Mouse (Mus musculus) liver, adult 2 months (tissue): ENCODE measurements at regions not wholly inside any gene's neighbourhood (a gene's known extent, or its start where the extent isn't known, plus 50 kb on each side); places are given as distances from the start of the nearest gene placed in this dataset.

Source experiments
- DNase-seq: peaks from one replicate; pipeline ENCODE4 v3.0.0-alpha.2; 2011; ENCODE audit warnings: low read depth, low spot score; ENCODE audit errors: extremely low read depth
- H3K27ac ChIP-seq: fragments of 200-500 bp; replicated peaks from 2 replicates; pipeline ENCODE4 v1.5.1; 2012; ENCODE audit warnings: low read depth, mild to moderate bottlenecking, control low read depth, inconsistent platforms, low read length; ENCODE audit not compliant: insufficient read depth
- H3K27me3 ChIP-seq: fragments of 200-500 bp; 2 replicates; pipeline ENCODE4 v1.6.1; 2012; ENCODE audit warnings: mild to moderate bottlenecking, moderate library complexity, low read length, inconsistent platforms; ENCODE audit not compliant: control insufficient read depth, insufficient read depth
- H3K36me3 ChIP-seq: fragments of 200-500 bp; 2 replicates; pipeline ENCODE4 v1.6.1; 2012; ENCODE audit warnings: low read length, inconsistent platforms; ENCODE audit not compliant: control insufficient read depth, insufficient read depth
- H3K4me1 ChIP-seq: fragments of 200-500 bp; 2 replicates; pipeline ENCODE4 v1.6.1; 2011; ENCODE audit warnings: low read length; ENCODE audit not compliant: control insufficient read depth, insufficient read depth
- H3K4me3 ChIP-seq: fragments of 200-500 bp; 2 replicates; pipeline ENCODE4 v1.5.1; 2011; ENCODE audit warnings: low read depth, mild to moderate bottlenecking, control low read depth, low read length, moderate library complexity; ENCODE audit not compliant: insufficient read depth
- H3K79me2 ChIP-seq: fragments of 200-500 bp; 2 replicates; pipeline ENCODE4 v1.6.1; 2012; ENCODE audit warnings: inconsistent platforms, mild to moderate bottlenecking, low read length, moderate library complexity; ENCODE audit not compliant: control insufficient read depth, insufficient read depth
- H3K9ac ChIP-seq: fragments of 200-500 bp; 2 replicates; pipeline ENCODE4 v1.6.1; 2012; ENCODE audit warnings: low read depth, mild to moderate bottlenecking, control low read depth, inconsistent platforms, low read length
- CTCF ChIP-seq: fragments of 200-500 bp; IDR thresholded peaks from 2 replicates; pipeline ENCODE4 v1.5.1; 2011; ENCODE audit warnings: low read depth, low read length, control low read depth
- POLR2A ChIP-seq: fragments of 200-500 bp; IDR thresholded peaks from 2 replicates; pipeline ENCODE4 v1.6.1; 2011; ENCODE audit warnings: low read length, control low read depth; ENCODE audit not compliant: insufficient read depth; ENCODE audit errors: extremely low read depth
- WGBS: fragments of 180-500 bp; shearing (Covaris S2); methylation state at CpG from one replicate; pipeline ENCODE4 v1.1.7; 2018; 5-methylcytosine and 5-hydroxymethylcytosine counted together

GRCm38 (mm10) chr13:47942368-47942787, 318.6 kb upstream of the Id4 start:
- Histone ChIP-seq H3K4me1 (no peaks in the 10 kb centered on the region), H3K9ac (no peak overlapping the region), H3K79me2 (no peaks in the 10 kb centered on the region), H3K27me3 (no peaks in the 10 kb centered on the region), H3K4me3 (no peak overlapping the region), H3K27ac (no peak overlapping the region), H3K36me3 (no peaks in the 10 kb centered on the region)
- TF ChIP-seq CTCF = no peak
- TF ChIP-seq POLR2A = no peak
- DNase-seq = no peak
- 22% methylated on average over 8 of the region's 8 CpGs for WGBS

GRCm38 (mm10) chr13:47943645-47944044, 317.4 kb upstream of the Id4 start:
- H3K4me3 ChIP-seq = no peak overlapping the region
- H3K9ac ChIP-seq = no peak overlapping the region
- WGBS = 83% methylated on average over 5 of the region's 5 CpGs
- H3K36me3 ChIP-seq = no peaks in the 10 kb centered on the region
- no peaks in the 10 kb centered on the region for H3K27me3 ChIP-seq
- TF ChIP-seq CTCF (no peak), POLR2A (no peak)
- no peak for DNase-seq
- H3K27ac ChIP-seq = no peak overlapping the region
- no peaks in the 10 kb centered on the region for H3K79me2 ChIP-seq
- no peaks in the 10 kb centered on the region for H3K4me1 ChIP-seq

DNA sequence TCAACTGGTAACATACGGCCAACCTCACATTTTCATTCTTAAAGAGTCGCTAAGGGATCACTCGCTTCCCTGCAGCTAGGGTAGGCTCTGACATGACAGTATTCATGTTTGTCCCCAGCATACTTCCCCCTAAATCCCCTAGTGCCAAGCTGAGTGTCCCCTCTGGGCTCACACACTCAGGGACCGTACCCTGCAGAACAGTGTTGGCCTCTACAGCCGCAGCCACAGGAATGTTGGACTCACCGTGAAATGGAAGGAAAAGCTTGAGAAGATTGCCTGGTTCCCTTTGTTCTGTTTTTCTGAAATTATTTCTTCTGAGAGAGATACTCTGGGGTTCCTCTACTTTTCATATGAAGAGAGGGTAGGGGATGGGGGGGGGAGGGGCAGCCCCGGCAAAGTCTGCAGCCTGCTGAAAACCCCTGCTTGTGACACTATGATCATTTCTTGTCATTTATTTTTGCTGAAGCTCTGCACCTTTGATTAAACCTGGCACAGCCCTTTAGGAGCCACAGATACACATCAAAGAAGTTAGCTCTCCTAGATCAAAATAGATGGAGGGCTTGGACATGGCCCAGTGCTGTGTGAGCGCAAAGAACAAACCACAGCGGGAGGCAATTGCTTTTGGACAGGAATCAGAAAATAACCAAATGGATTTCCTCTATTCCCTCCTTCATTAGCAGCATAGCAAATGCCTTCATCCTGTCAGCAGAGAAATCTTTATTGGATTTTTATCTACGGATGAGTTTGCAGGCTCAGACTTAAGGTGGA, 312.7 kb upstream of the Id4 start:
- no peak overlapping the region for H3K4me3 ChIP-seq
- H3K9ac ChIP-seq = no peak overlapping the region
- H3K36me3 ChIP-seq = no peaks in the 10 kb centered on the region
- no peaks in the 10 kb centered on the region for H3K4me1 ChIP-seq
- TF ChIP-seq POLR2A (no peak), CTCF (no peak)
- DNase-seq = no peak
- 92% methylated on average over 10 of the region's 10 CpGs for WGBS
- no peaks in the 10 kb centered on the region for H3K79me2 ChIP-seq
- H3K27ac ChIP-seq = no peak overlapping the region
- no peaks in the 10 kb centered on the region for H3K27me3 ChIP-seq

DNA sequence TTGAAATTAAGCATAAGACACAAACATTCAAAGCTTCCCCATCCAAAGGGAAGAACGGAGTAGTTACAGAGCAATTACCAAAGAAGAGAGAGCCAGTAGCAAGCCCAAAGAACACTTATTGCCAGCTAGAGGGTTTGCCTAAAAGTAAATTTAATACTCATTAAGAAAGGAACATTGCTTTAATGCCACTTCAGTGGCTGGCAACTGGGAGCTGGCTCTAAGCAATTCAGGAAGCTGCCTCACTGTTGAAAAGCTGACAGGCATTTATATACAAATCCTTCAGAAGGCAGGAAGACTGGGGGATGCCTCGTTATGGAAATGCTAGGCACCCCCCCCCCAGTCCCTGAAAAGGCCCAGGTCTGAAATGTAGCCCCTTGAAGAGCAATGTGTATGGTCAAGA, 310.6 kb upstream of the Id4 start:
- Histone ChIP-seq H3K4me3 (no peak overlapping the region), H3K27ac (no peak overlapping the region), H3K4me1 (no peaks in the 10 kb centered on the region), H3K36me3 (no peaks in the 10 kb centered on the region), H3K27me3 (no peaks in the 10 kb centered on the region), H3K9ac (no peak overlapping the region), H3K79me2 (no peaks in the 10 kb centered on the region)
- DNase-seq = no peak
- TF ChIP-seq POLR2A (no peak), CTCF (no peak)
- WGBS = 54% methylated on average over 2 of the region's 2 CpGs

- no peak for TF ChIP-seq POLR2A
- no peak for TF ChIP-seq CTCF
- H3K79me2 ChIP-seq = no peaks in the 10 kb centered on the region
- 80% methylated on average over 10 of the region's 10 CpGs for WGBS
- no peak overlapping the region for H3K27ac ChIP-seq
- no peak overlapping the region for H3K9ac ChIP-seq
- H3K36me3 ChIP-seq = no peaks in the 10 kb centered on the region
- H3K27me3 ChIP-seq = no peaks in the 10 kb centered on the region
- no peak overlapping the region for H3K4me3 ChIP-seq
- DNase-seq = no peak
- H3K4me1 ChIP-seq = no peaks in the 10 kb centered on the region
These were observed 310.0 kb upstream of the Id4 start for GRCm38 (mm10) chr13:47951043-47951442.

DNA sequence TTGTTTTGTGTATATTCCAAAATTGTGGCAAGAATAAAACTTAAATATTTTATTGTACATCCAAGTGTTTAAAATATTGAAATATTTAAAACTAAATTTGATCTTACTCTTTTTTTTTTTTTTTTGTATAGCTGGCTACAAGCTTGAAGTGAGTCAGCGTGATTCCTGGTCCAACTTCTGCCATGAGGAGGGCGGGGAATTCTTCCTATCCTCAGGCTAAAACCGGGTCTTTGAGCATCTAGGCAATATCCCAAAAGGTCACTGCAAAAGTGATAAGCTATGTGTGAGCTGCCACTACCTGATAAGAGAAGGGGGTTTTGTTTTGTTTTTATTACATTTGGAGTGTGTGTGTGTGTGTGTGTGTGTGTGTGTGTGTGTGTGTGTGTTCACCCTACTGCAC, 308.1 kb upstream of the Id4 start:
- Histone ChIP-seq H3K4me1 (no peaks in the 10 kb centered on the region), H3K4me3 (no peak overlapping the region), H3K79me2 (no peaks in the 10 kb centered on the region), H3K27ac (no peak overlapping the region), H3K9ac (no peak overlapping the region), H3K27me3 (no peaks in the 10 kb centered on the region), H3K36me3 (no peaks in the 10 kb centered on the region)
- no peak for DNase-seq
- 55% methylated on average over 3 of the region's 3 CpGs for WGBS
- no peak for TF ChIP-seq POLR2A
- TF ChIP-seq CTCF = no peak
